Mouse (Mus musculus) testis, adult 2 months (tissue): ENCODE results near the gene Olfr656. TPM values are rescaled to one million over a fixed set of nuclear protein-coding genes. Genes with fewer than 3 reads are reported as not detected.

ENCODE experiments used
- H3K27ac ChIP-seq: fragments of 200-500 bp; 2 replicates; pipeline ENCODE4 v1.5.1; 2012; ENCODE audit warnings: low read depth, low read length; ENCODE audit not compliant: control insufficient read depth, insufficient read depth
- H3K27me3 ChIP-seq: fragments of 200-500 bp; 2 replicates; pipeline ENCODE4 v1.6.1; 2012; ENCODE audit warnings: mild to moderate bottlenecking, low read length, moderate library complexity; ENCODE audit not compliant: control insufficient read depth, insufficient read depth
- H3K36me3 ChIP-seq: fragments of 200-500 bp; 2 replicates; pipeline ENCODE4 v1.6.1; 2012; ENCODE audit warnings: mild to moderate bottlenecking, low read length; ENCODE audit not compliant: control insufficient read depth, insufficient read depth
- H3K4me1 ChIP-seq: fragments of 200-500 bp; 2 replicates; pipeline ENCODE4 v1.6.1; 2012; ENCODE audit warnings: low read length; ENCODE audit not compliant: control insufficient read depth, insufficient read depth
- H3K4me3 ChIP-seq: fragments of 200-500 bp; 2 replicates; pipeline ENCODE4 v1.5.1; 2012; ENCODE audit warnings: low read depth, mild to moderate bottlenecking, low read length, moderate library complexity, mixed read lengths; ENCODE audit not compliant: control insufficient read depth
- CTCF ChIP-seq: fragments of 200-500 bp; IDR thresholded peaks from 2 replicates; pipeline ENCODE4 v1.5.1; 2012; ENCODE audit warnings: low read depth, mild to moderate bottlenecking, inconsistent platforms, low read length, moderate library complexity; ENCODE audit not compliant: control insufficient read depth, insufficient read depth, insufficient replicate concordance
- POLR2A ChIP-seq: fragments of 200-500 bp; IDR thresholded peaks from 2 replicates; pipeline ENCODE4 v1.6.1; 2012; ENCODE audit warnings: low read depth, mild to moderate bottlenecking, inconsistent platforms, low read length, moderate library complexity; ENCODE audit not compliant: control insufficient read depth
- polyA plus RNA-seq: library from polyadenylated mRNA; depleted of rRNA; stranded (reverse); fragments of >200 nt; gene quantifications from 2 replicates; pipeline ENCODE4 v1.2.3, GENCODE M21; 2012; rRNA removed

The Olfr656 gene
- polyA plus RNA-seq: not detected in 2 replicates

GRCm38 (mm10) chr7:104613655-104614054, at the start of gene Olfr656:
Olfr656 (plus strand) TSS chr7:104613955.
- Histone ChIP-seq H3K4me3 (no peak within 1 kb of the TSS), H3K27me3 (no peaks in the 10 kb centered on the region), H3K36me3 (no peaks in the 10 kb centered on the region), H3K4me1 (no peaks in the 10 kb centered on the region), H3K27ac (no peak within 1 kb of the TSS)
- TF ChIP-seq CTCF: no peak

- Histone ChIP-seq H3K27me3 (no peaks in the 10 kb centered on the region), H3K4me1 (no peaks in the 10 kb centered on the region), H3K4me3 (no peak within 1 kb of the TSS), H3K27ac (no peak within 1 kb of the TSS), H3K36me3 (no peaks in the 10 kb centered on the region)
- TF ChIP-seq CTCF (no peak), POLR2A (no peak)
These were observed 36.7 kb upstream of the Olfr656 start, which contains the start of gene Olfr653 for GRCm38 (mm10) chr7:104577014-104577413. Olfr653 (plus strand) TSS chr7:104577314.

- TF ChIP-seq POLR2A: no peak
- no peak for TF ChIP-seq CTCF
- Histone ChIP-seq H3K27ac (no peak overlapping the region), H3K27me3 (no peaks in the 10 kb centered on the region), H3K4me1 (no peaks in the 10 kb centered on the region), H3K36me3 (no peaks in the 10 kb centered on the region), H3K4me3 (no peak overlapping the region)
These were observed 32.9 kb upstream of the Olfr656 start for GRCm38 (mm10) chr7:104580846-104581245.

- TF ChIP-seq POLR2A (no peak), CTCF (no peak)
- Histone ChIP-seq H3K4me3 (no peak overlapping the region), H3K27me3 (no peaks in the 10 kb centered on the region), H3K4me1 (no peaks in the 10 kb centered on the region), H3K27ac (no peak overlapping the region), H3K36me3 (no peaks in the 10 kb centered on the region)
These were observed 32.3 kb upstream of the Olfr656 start for GRCm38 (mm10) chr7:104581429-104581828.

- no peak within 1 kb of the TSS for H3K27ac ChIP-seq
- TF ChIP-seq POLR2A (no peak), CTCF (no peak)
- H3K4me1 ChIP-seq: no peaks in the 10 kb centered on the region
- no peaks in the 10 kb centered on the region for H3K27me3 ChIP-seq
- no peak within 1 kb of the TSS for H3K4me3 ChIP-seq
- no peaks in the 10 kb centered on the region for H3K36me3 ChIP-seq
These were observed 27.0 kb upstream of the Olfr656 start, which contains the start of gene Olfr654 for GRCm38 (mm10) chr7:104586725-104587124. Olfr654 (plus strand) TSS chr7:104587025.

- Histone ChIP-seq H3K27me3 (no peaks in the 10 kb centered on the region), H3K4me1 (no peaks in the 10 kb centered on the region), H3K4me3 (no peak overlapping the region), H3K27ac (no peak overlapping the region), H3K36me3 (no peaks in the 10 kb centered on the region)
- no peak for TF ChIP-seq CTCF
- TF ChIP-seq POLR2A: no peak
These were observed 25.5 kb upstream of the Olfr656 start for GRCm38 (mm10) chr7:104588274-104588673.

- H3K4me1 ChIP-seq: no peaks in the 10 kb centered on the region
- no peak within 1 kb of the TSS for H3K4me3 ChIP-seq
- no peak for TF ChIP-seq CTCF
- no peak for TF ChIP-seq POLR2A
- no peaks in the 10 kb centered on the region for H3K36me3 ChIP-seq
- H3K27me3 ChIP-seq: no peaks in the 10 kb centered on the region
- no peak within 1 kb of the TSS for H3K27ac ChIP-seq
These were observed 12.1 kb upstream of the Olfr656 start, which contains the start of gene Olfr655 for GRCm38 (mm10) chr7:104601679-104602078. Olfr655 (minus strand) TSS chr7:104601779.

GRCm38 (mm10) chr7:104603173-104603572, 10.6 kb upstream of the Olfr656 start:
- no peak overlapping the region for H3K4me3 ChIP-seq

More at GRCm38 (mm10) chr7:104603173-104603572, 10.6 kb upstream of the Olfr656 start:
- Histone ChIP-seq H3K4me1 (no peaks in the 10 kb centered on the region), H3K27ac (no peak overlapping the region), H3K36me3 (no peaks in the 10 kb centered on the region), H3K27me3 (no peaks in the 10 kb centered on the region)
- TF ChIP-seq CTCF: peak; percentile 86; the same call in 1 of the 2 replicates
- no peak for TF ChIP-seq POLR2A
